Mouse (Mus musculus) heart, adult 2 months (tissue): Measurements from ENCODE around the gene Elovl6.

Experiments
- CTCF ChIP-seq: fragments of 200-600 bp; IDR thresholded peaks from 2 replicates; pipeline ENCODE4 v1.8.1; 2022; ENCODE audit warnings: antibody characterized with exemption, mild to moderate bottlenecking, moderate library complexity
- EP300 ChIP-seq: fragments of 200-500 bp; IDR thresholded peaks from 2 replicates; pipeline ENCODE4 v1.6.1; 2011; ENCODE audit warnings: low read depth, low read length, control low read depth; ENCODE audit not compliant: insufficient read depth
- POLR2A ChIP-seq: fragments of 200-500 bp; IDR thresholded peaks from 2 replicates; pipeline ENCODE4 v1.6.1; 2011; ENCODE audit warnings: mild to moderate bottlenecking, low read depth, low read length, control low read depth; ENCODE audit not compliant: insufficient read depth

DNA sequence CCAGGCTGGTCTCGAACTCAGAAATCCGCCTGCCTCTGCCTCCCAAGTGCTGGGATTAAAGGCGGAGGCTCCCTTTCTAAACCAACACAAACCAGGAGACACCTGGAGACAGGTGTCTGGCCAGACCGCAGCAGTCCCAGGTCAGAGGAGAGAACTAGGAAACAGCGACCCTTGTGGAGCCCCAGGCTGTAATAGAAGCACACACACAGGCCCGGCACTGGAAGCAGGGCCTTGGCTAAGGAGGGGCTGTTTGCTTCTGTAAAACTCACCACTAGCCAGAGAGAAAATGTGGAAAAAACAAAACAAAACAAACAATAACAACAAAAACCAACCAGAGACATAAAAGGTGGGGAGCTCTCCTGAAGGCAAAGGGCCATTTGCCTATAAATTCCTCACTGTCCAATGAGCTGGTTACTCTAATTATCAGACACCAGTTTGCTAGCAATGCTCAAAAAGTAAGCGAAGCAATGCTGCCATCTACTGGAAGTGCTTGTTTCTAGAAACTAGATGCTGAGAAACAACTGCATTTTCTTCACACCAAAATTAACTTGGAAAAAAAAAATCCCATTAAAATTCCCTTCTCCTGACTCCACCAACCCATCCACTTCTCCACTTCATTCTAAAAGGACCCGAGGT, 154.7 kb downstream of the Elovl6 start:
- TF ChIP-seq EP300 (no peak), POLR2A (no peak), CTCF (peak; percentile 83)
